Mouse (Mus musculus) spleen, adult 2 months (tissue): ENCODE data around the gene Lmbr1l. TPM values are rescaled to one million over a fixed set of nuclear protein-coding genes. Genes with fewer than 3 reads are reported as not detected.
A peak's percentile ranks its signal among the peaks of the same experiment; 100 is the strongest.

Source experiments
- DNase-seq, 2 experiments: peaks; one replicate each; pipeline versions ENCODE4 v3.0.0 to v3.0.0-alpha.2; 2012 to 2021; ENCODE audit warnings: low spot score in 2 of 2, low read depth in 1 of 2
- H3K27ac ChIP-seq: fragments of 200-500 bp; 2 replicates; pipeline ENCODE4 v1.5.1; 2012; ENCODE audit warnings: low read length, inconsistent platforms; ENCODE audit not compliant: insufficient read depth
- H3K27me3 ChIP-seq: fragments of 200-500 bp; 2 replicates; pipeline ENCODE4 v1.6.1; 2012; ENCODE audit warnings: mild to moderate bottlenecking, moderate library complexity, low read length, inconsistent platforms; ENCODE audit not compliant: control insufficient read depth, insufficient read depth
- H3K36me3 ChIP-seq: fragments of 200-500 bp; 2 replicates; pipeline ENCODE4 v1.6.1; 2012; ENCODE audit warnings: mild to moderate bottlenecking, low read length, inconsistent platforms; ENCODE audit not compliant: control insufficient read depth, insufficient read depth
- H3K4me1 ChIP-seq: fragments of 200-500 bp; 2 replicates; pipeline ENCODE4 v1.6.1; 2011; ENCODE audit warnings: inconsistent platforms; ENCODE audit not compliant: control insufficient read depth, insufficient read depth, insufficient read length
- H3K4me3 ChIP-seq: fragments of 200-500 bp; 2 replicates; pipeline ENCODE4 v1.5.1; 2011; ENCODE audit warnings: mild to moderate bottlenecking, inconsistent platforms; ENCODE audit not compliant: insufficient read depth, insufficient read length; ENCODE audit errors: extremely low read depth
- CTCF ChIP-seq: fragments of 200-500 bp; IDR thresholded peaks from 2 replicates; pipeline ENCODE4 v1.5.1; 2011; ENCODE audit warnings: mild to moderate bottlenecking, inconsistent platforms; ENCODE audit not compliant: insufficient read depth, insufficient read length, insufficient replicate concordance; ENCODE audit errors: extremely low read depth
- POLR2A ChIP-seq: fragments of 200-500 bp; IDR thresholded peaks from 2 replicates; pipeline ENCODE4 v1.6.1; 2011; ENCODE audit warnings: low read depth, low read length, inconsistent platforms
- WGBS: fragments of 180-500 bp; shearing (Covaris S2); methylation state at CpG from one replicate; pipeline ENCODE4 v1.1.7; 2018; 5-methylcytosine and 5-hydroxymethylcytosine counted together
- polyA plus RNA-seq: library from polyadenylated mRNA; depleted of rRNA; stranded (reverse); fragments of >200 nt; gene quantifications from 2 replicates; pipeline ENCODE4 v1.2.3, GENCODE M21; 2012

The Lmbr1l gene
- polyA plus RNA-seq, 1 experiment = 112 TPM

DNA sequence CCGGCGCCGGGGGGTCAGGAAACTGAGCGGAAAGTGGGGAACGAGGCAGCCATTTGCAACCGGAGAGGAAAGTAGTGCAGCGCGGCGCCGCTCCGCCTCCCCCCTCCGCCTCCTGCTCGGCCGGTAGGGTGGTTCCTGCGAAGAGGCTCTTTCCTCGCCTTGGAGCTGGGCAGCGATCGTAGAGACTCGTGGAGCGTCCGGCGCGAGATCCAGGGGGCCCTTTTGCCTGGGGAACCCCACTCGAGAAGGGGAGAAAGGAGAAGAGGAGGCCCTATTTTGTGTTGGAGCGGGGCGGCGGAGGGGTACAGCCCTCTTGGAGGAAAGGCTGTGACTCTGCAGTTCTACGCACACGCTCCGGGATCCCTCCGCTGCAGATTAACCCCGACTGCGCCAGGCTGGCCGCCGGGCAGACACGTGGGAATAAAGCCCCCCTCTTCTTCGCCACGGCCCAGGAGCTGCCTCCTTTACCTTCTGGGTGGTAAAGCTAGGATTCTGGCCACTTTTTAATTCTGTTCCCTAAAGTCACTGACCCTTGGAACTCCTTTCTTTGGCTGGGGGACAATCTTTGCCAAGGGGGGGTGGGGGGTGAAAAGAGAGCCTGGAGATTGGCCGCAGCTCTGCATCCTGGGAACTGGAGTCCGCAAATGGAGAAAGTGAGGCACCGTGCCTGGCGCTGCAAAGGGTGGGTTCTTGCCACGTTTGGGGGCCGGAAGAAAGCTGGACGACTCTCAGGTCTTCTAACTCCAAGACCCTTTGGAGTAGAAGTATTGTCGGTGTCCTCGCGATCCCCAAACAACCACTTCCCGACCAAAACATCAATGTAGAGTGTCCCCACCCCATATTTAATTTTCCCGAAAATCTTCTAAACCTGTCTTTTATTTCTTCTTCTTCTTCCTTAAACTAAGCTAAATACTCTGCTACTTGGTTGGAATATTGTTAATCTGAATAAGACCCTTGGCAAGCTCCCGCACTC, 45.8 kb downstream of the Lmbr1l start:
- TF ChIP-seq CTCF = no peak
- TF ChIP-seq POLR2A = no peak
- peak; percentile 84 to 91 for DNase-seq
- Histone ChIP-seq H3K4me1 (peaks cover 20% of the 10 kb centered on the region), H3K36me3 (no peaks in the 10 kb centered on the region), H3K27me3 (no peaks in the 10 kb centered on the region), H3K4me3 (peak overlapping the region; percentile 100), H3K27ac (peak overlapping the region; percentile 100)
- WGBS = 2% methylated on average over 50 of the region's 51 CpGs

DNA sequence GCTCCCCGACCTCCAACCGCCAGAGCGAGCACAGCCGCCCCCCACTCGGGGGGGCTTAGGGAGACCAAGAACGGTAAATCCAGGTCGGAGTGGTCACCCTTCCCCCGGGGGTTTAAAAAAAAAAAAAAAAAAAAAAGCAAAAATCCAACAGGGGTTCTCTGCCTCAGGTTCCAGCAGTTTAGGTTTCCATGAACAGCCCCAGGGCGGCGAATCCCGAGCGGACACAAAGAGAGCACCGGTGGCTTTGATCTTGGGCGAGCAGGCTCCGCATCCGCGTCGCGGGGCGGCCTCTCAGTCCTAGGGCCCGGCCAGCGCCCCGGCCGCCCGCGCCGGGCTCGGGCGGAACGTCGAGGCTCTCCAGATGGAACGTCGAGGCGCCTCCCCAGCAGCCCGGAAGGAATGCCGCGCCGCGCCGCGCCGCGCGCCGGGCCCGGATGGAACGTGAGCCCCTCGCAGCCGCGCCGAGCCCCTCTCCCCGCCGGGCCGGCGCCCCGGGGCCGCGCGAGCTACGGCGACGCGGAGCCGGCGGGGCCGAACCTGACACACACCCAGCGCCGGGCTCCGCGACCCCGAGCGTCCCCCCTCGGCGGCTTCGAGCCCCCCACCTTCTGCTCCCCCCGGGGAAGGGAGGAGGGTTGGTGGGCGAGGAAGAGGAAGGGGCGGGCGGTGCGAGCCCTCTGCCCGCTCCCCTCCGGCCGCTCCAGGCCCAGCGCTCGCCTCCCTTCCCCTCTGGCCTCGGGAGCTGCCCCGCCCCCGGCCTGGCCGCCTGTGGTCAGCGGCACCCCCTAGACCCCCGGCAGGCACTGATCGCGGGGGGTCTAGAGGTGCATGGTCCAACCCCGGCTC, 46.7 kb downstream of the Lmbr1l start, which contains the start of gene Kmt2d:
Gene Kmt2d (minus strand): TSS at position 135 of the 846 bp plus-strand sequence.
- WGBS = under 1% methylated on average over 91 of the region's 94 CpGs
- peak within 1 kb of the TSS; percentile 100 for H3K4me3 ChIP-seq
- H3K27me3 ChIP-seq = no peaks in the 10 kb centered on the region
- peaks cover 21% of the 10 kb centered on the region for H3K4me1 ChIP-seq
- TF ChIP-seq CTCF = no peak
- TF ChIP-seq POLR2A = no peak
- H3K27ac ChIP-seq = peak within 1 kb of the TSS; percentile 100
- DNase-seq = no peak
- no peaks in the 10 kb centered on the region for H3K36me3 ChIP-seq

DNA sequence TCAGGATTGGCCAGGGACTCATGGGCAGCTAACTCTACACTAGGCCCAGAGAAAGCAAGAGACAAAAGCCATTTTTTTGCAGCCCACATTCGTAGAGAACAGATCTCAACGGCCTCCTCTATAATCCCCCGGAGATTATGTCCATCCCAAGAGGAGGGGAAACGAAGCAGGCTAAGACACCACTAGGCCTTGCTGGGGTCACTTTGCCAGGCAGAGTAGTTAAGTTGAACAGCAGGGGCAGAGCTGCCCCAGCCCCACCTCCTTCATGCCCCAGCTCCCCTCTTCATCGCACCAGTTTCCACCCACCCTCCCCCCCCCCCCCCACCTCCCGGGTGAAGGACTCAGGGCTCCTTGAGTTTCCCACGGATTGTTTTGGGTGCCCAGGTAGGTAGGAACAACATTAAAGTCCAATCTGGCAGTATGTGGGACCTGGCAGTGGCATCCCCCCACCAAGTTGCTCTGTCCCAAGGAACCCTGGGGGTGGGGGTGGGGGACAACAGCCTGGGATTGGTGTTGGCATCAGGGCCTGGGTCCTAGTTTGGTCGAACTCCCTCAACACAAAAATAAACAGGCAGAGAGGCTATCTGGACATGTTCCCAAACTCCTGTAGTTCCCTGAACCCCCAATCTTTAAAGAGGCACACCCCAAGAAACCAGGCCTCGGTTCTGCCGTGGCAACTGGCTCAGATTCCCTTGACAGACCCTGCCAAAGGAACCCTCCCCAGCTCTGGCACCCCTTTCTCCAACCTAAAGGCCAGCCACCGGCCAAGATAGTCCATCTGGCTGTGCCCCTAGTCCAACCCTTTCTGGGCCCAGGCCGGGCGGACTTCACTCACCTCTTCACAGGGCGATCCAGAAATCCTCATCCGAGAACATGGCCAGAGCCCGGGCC, 47.6 kb downstream of the Lmbr1l start:
- Histone ChIP-seq H3K27me3 (no peaks in the 10 kb centered on the region), H3K27ac (peak overlapping the region; percentile 100), H3K4me1 (peaks cover 21% of the 10 kb centered on the region), H3K4me3 (peak overlapping the region; percentile 100), H3K36me3 (peaks cover 7% of the 10 kb centered on the region)
- DNase-seq = no peak
- TF ChIP-seq CTCF (no peak), POLR2A (no peak)
- WGBS = 2% methylated on average over 16 of the region's 16 CpGs

DNA sequence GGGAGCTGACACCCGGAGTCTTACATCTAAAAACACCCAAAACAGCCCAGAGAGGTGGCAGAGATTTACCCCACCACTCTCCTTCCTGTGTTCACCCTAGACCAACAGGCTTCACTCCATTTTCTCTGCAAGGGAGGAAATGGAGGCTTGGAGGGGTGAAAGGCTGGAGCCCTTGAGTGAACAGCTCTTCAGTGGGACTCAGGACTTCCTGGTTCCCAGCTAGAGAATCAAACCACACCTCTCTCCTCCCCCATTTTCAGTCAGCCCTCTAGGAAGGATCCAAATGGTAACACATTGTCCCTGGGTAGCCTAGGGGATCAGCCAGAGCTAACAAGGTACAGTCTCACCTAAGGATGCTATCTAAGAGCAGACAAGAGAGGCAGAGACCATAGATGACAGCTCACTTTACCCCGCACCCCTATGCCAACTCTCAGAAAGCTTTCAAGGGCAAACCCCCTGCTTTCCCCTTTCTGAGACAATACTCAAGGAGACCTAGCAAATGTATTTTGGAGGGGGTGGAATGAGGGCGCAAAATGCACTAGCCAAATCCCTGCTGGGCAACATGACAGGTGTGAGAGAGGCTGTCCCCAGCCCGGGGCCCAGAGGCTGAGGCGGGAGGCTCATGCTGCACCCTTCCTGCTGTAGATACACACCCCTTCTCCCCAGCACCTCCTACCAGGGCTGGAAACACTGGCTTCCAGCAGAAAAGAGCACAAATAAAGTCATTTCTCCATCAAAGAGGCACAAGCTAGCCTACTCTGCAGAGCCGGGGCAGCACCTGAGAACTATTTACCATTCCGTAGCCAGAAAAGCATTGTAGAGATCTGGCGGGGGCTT, 48.5 kb downstream of the Lmbr1l start:
- 7% methylated on average over 8 of the region's 8 CpGs for WGBS
- Histone ChIP-seq H3K27ac (peak overlapping the region; percentile 17), H3K27me3 (no peaks in the 10 kb centered on the region), H3K4me3 (peak overlapping the region; percentile 100), H3K36me3 (peaks cover 10% of the 10 kb centered on the region), H3K4me1 (peaks cover 21% of the 10 kb centered on the region)
- DNase-seq = no peak
- TF ChIP-seq CTCF = no peak
- no peak for TF ChIP-seq POLR2A

DNA sequence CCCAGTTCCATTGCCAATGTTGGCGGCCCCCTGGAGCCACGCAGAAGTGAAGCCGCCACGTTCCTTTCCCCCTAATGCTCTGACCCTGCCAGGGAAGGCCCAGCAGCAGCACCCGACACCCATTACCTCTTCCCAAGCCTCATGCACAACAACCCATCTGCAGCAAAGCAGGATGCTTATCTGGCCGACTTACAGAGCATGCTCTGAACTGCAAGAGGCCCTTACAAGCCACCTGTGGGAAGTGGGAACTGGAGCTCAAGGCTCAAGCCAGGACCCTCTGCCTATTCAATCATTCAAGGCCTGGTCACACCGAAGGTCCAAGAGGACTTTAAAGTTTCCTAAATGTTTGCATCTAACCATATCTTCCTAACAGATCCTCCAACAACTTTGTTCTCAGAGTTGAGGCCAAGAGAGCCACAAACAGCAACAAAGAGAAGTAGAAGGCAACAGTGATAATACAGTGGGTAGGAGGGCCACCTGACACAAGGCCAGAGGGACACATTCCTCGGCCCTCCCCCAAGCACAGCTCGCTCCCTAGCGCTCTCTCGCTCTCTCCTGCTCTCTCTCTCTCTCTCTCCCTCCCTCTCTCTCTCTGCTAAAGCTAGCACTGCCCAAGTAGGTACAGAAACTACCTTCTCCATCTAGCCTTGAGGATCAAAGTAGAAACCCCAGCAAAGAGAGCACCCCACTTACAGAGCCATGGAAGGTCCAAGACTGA, 49.5 kb downstream of the Lmbr1l start:
- H3K27me3 ChIP-seq = no peaks in the 10 kb centered on the region
- DNase-seq = no peak
- H3K36me3 ChIP-seq = peaks cover 19% of the 10 kb centered on the region
- H3K4me1 ChIP-seq = peaks cover 21% of the 10 kb centered on the region
- WGBS = 57% methylated on average over 11 of the region's 11 CpGs
- TF ChIP-seq POLR2A (no peak), CTCF (no peak)
- H3K4me3 ChIP-seq = peak overlapping the region; percentile 9; the same call in 1 of the 2 replicates
- H3K27ac ChIP-seq = peak overlapping the region; percentile 35; the same call in 1 of the 2 replicates
